ENCODE assay signal across 9 mouse cellular contexts in the genomic region with DNA sequence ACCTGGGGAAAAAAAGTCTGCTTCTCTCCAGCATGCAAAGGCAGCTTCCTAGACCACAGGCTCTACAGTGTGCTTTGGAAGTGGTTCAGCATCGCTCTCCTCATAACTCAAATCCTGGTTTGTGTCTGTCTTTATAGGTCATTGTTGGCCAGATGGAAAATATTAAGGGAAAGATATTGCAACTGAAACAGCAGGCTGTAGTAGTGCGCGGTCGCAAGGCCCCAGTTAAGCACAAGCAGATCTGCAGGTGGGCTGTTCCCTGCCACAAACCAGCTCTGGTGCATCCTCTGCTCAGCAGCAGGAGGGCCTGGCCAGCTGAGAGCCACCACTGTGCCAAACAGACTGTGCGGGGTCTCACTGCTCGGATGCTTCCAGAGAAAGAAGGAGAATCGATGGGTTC.
DNase-seq lines count a peak whose midpoint lies in the region; ATAC-seq and TF ChIP-seq lines count a peak whose summit lies in the region.
"Had no signal": no experiment of that assay in that cellular context is flagged by ENCODE, and none has a peak within 500 bp of the region (broad histone marks: within the 10 kb centered on the region; RNA-seq: fewer than 3 reads in every experiment).

No protein-coding gene starts in this region.

- peaks cover 3% of the 10 kb centered on the region; the same call in 1 of the 2 replicates for H3K4me1 ChIP-seq in forebrain, postnatal 0 days (ENCODE audit: insufficient read depth)
- peaks cover 31% of the 10 kb centered on the region for H3K4me1 ChIP-seq in midbrain, embryonic 16.5 days (ENCODE audit: control insufficient read depth, insufficient read depth, low read length)

- H3K4me2 ChIP-seq in forebrain, postnatal 0 days (ENCODE audit: low read depth): no peak overlapping the region
- no peak overlapping the region for H3K4me2 ChIP-seq in midbrain, embryonic 16.5 days (ENCODE audit: low read length)

- no peak overlapping the region for H3K27ac ChIP-seq in forebrain, postnatal 0 days (ENCODE audit: low read depth, low read length)
- H3K27ac ChIP-seq in midbrain, embryonic 16.5 days (ENCODE audit: low read length): peak overlapping the region; percentile 58; the same call in 1 of the 2 replicates

- DNase-seq in layer of hippocampus, adult 11-12 months (ENCODE audit: low spot score): peak; percentile 30
- DNase-seq in layer of hippocampus, adult 9-10 months (ENCODE audit: low spot score): no peak
- peak; percentile 35 to 37 for DNase-seq in cerebellum, postnatal 25 days
- no peak for DNase-seq in forebrain, postnatal 0 days
- no peak for DNase-seq in spleen, adult 18-20 months
- no peak for DNase-seq in ovary, postnatal 10 days (ENCODE audit: low spot score)
- DNase-seq: liver had no signal

- H3K9ac ChIP-seq in forebrain, postnatal 0 days: no peak overlapping the region
- H3K9ac ChIP-seq in midbrain, embryonic 16.5 days (ENCODE audit: low read depth, low read length): 0 out of 2 replicates have a peak overlapping the region, but pooled peaks have one; percentile 34

- H3K9me3 ChIP-seq in forebrain, postnatal 0 days (ENCODE audit: low read length): no peaks in the 10 kb centered on the region
- no peaks in the 10 kb centered on the region for H3K9me3 ChIP-seq in midbrain, embryonic 16.5 days (replicated peaks; ENCODE audit: control insufficient read depth, low read length, poor library complexity, severe bottlenecking)

- TF ChIP-seq CTCF in forebrain, postnatal 0 days (IDR thresholded peaks at IDR 0.05; ENCODE audit: low read depth): no peak

- 17% methylated on average over 7 of the region's 7 CpGs for WGBS in forebrain, postnatal 0 days
- WGBS in midbrain, embryonic 16.5 days: 15% methylated on average over 7 of the region's 7 CpGs

- H3K36me3 ChIP-seq in forebrain, postnatal 0 days (ENCODE audit: insufficient read depth): no peaks in the 10 kb centered on the region
- no peaks in the 10 kb centered on the region for H3K36me3 ChIP-seq in midbrain, embryonic 16.5 days (ENCODE audit: control insufficient read depth, insufficient read depth, low read length)

- peak; percentile 47; the same call in 1 of the 2 replicates for ATAC-seq in forebrain, postnatal 0 days
- ATAC-seq in midbrain, embryonic 16.5 days: no peak
- no peak for ATAC-seq in monocyte, adult 5-6 weeks (replicated peaks; ENCODE audit: insufficient number of reproducible peaks, low FRiP score, low TSS enrichment, poor library complexity, severe bottlenecking)

- no peak overlapping the region for H3K4me3 ChIP-seq in forebrain, postnatal 0 days (ENCODE audit: low read depth, low read length)
- no peak overlapping the region for H3K4me3 ChIP-seq in midbrain, embryonic 16.5 days (ENCODE audit: low read depth, low read length)

- H3K27me3 ChIP-seq in forebrain, postnatal 0 days (ENCODE audit: insufficient read depth, low read length): no peaks in the 10 kb centered on the region
- no peaks in the 10 kb centered on the region for H3K27me3 ChIP-seq in midbrain, embryonic 16.5 days (ENCODE audit: control insufficient read depth, insufficient read depth, low read depth, low read length)

Comparison
In these comparisons a context has a peak if more than half of its experiments do, and no peak if none do; other contexts are left out.
1. DNase-seq: peak in layer of hippocampus, adult 11-12 months (single experiment) and cerebellum, postnatal 25 days (2 of 2); none in layer of hippocampus, adult 9-10 months (single experiment), forebrain, postnatal 0 days (single experiment), spleen, adult 18-20 months (0 of 2) and ovary, postnatal 10 days (single experiment).